Mouse (Mus musculus): ENCODE data around the gene Lonp2. TPM values are rescaled to one million over a fixed set of nuclear protein-coding genes. Genes with fewer than 3 reads are reported as not detected.

The Lonp2 gene
- polyA plus RNA-seq (2012), result 41.0 and 63.3 TPM in 2 replicates

GRCm38 (mm10) chr8:86623911-86624731 lies at the start of gene Lonp2:
Gene Lonp2 (plus strand): TSS chr8:86624043.
- no peak for TF ChIP-seq GATA1 (IDR thresholded peaks at IDR 0.05; ENCODE audit: low read length)

DNA sequence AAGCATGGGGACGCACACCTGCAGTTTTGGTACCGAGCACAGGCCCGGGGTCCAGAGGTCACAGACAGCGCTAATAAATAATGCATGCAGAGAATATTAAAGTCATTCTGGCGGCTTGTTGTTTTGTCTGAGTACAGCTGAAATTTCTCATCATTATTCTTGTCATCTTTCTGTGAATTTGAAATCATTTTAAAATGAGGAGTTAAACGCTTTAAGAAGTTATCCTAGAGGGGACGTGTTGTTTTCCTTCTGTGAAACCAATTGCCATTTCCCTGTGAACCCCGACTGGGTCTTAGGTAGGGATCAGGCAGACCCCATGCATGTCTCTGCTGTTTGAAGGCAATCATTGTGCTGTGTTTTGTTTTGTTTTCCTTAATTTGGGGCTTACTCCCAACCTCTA lies 46.3 kb upstream of the Lonp2 start:
- no peak for TF ChIP-seq GATA1 (IDR thresholded peaks at IDR 0.05; ENCODE audit: low read length)

GRCm38 (mm10) chr8:86578076-86578475 lies 45.8 kb upstream of the Lonp2 start:
- TF ChIP-seq GATA1 (IDR thresholded peaks at IDR 0.05; ENCODE audit: low read length), result no peak

DNA sequence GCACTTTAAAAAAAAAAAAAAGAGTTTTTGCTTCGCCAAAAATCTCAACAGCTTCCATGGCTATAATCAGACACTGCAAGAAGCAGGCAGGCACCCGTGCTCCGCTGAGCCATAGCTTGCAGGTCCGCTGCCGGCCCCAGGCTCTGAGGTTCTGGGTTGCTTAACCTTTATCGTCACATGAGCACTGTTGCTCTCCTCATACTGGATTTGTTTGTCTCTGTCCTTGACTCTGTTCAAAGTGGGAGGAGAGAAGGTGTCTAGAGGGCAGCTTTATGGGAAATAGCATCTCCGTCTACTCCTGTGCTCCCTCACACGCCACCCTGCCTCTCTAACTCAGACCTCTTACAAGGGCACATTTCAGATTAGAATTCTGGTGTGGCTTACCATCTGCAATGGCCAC lies 45.1 kb upstream of the Lonp2 start:
- no peak for TF ChIP-seq GATA1 (IDR thresholded peaks at IDR 0.05; ENCODE audit: low read length)

DNA sequence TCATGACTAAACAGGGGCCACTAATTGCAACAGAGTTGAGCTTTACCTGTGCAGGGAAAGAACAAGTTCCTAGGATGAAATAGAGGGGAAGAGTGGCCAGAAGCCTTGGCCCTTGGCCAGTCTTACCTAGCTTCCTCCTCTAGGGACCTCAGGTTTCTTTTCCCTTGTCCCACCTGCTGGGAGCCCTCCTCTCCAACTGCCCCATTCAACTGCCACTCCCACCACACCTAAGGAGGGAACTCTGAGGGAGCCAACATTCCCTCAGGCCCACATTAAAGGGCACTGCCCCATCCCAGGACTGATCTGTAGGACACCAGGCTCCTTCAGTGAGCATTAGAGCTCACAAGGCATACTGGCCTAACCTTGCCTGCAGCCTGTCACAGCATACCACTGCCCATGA lies 43.4 kb upstream of the Lonp2 start, which contains the start of gene Abcc12:
Gene Abcc12 (minus strand): TSS at position 229 of the 400 bp plus-strand sequence.
- TF ChIP-seq GATA1 (IDR thresholded peaks at IDR 0.05; ENCODE audit: low read length), result no peak

DNA sequence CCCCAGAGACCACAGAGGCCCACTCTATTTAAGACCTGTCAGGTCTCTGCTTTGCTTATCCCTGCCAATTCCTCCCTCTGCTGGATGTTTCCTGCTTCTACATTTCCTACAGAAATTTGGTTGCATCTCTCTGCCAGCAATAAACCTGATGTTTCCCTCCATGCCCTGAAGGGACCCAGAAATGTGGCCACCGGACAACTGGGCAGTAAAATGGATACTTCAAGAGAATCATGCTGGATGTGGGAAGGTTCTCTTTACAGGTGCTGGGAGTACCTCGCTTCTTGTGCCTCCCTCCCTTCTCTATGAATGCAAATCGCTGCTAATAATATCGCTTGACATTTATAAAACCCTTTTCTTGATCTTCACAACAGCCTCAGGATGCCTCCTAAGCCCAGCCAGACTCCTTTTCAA lies 41.9 kb upstream of the Lonp2 start:
- no peak for TF ChIP-seq GATA1 (IDR thresholded peaks at IDR 0.05; ENCODE audit: low read length)

GRCm38 (mm10) chr8:86585118-86585517 lies 38.7 kb upstream of the Lonp2 start:
- TF ChIP-seq GATA1 (IDR thresholded peaks at IDR 0.05; ENCODE audit: low read length), result no peak

DNA sequence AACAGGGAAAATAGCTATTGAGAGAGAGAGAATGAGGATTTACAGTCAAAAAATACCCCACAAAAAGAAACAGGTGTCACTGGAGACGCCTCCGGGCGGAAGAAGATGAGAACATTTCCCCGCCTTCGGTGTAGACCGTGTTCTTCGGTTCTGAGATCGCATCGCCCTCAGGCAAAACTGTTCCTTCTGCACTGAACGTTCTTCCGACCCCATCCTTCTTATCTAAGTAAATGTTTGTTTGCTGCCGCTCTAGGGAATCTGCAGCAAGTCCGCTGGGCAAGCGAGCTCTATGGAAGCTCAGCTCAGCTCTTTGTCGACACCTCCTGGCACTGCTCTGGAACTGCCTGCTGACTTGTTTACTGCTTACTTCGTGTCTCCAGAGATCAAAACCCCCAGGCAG lies 38.3 kb upstream of the Lonp2 start:
- no peak for TF ChIP-seq GATA1 (IDR thresholded peaks at IDR 0.05; ENCODE audit: low read length)

- no peak for TF ChIP-seq GATA1 (IDR thresholded peaks at IDR 0.05; ENCODE audit: low read length)
Measured at GRCm38 (mm10) chr8:86586058-86586457, 37.8 kb upstream of the Lonp2 start.

GRCm38 (mm10) chr8:86586642-86587041 lies 37.2 kb upstream of the Lonp2 start:
- TF ChIP-seq GATA1 (IDR thresholded peaks at IDR 0.05; ENCODE audit: low read length), result no peak

DNA sequence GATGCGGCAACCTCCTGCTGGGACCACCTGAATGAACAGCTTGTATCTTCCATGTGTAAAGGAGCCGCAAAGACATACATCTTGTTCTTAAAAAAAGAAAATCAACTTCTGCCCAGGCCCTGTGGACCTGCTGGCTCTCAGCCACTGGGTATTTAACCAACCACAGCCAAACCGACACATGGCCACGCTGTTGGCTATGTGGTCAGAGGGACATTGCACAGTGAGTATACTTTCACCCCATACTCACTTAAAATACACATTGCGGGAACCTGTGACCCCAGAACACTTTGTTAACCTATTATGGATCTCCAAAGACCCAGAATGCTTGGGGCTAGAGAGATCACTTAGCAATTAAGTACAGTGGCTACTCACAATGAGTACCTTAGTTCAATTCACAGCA lies 35.5 kb upstream of the Lonp2 start:
- no peak for TF ChIP-seq GATA1 (IDR thresholded peaks at IDR 0.05; ENCODE audit: low read length)

GRCm38 (mm10) chr8:86593099-86593498 lies 30.7 kb upstream of the Lonp2 start:
- no peak for TF ChIP-seq GATA1 (IDR thresholded peaks at IDR 0.05; ENCODE audit: low read length)

GRCm38 (mm10) chr8:86594159-86594796 lies 29.6 kb upstream of the Lonp2 start:
- no peak for TF ChIP-seq GATA1 (IDR thresholded peaks at IDR 0.05; ENCODE audit: low read length)

- TF ChIP-seq GATA1 (IDR thresholded peaks at IDR 0.05; ENCODE audit: low read length), result no peak
Measured at GRCm38 (mm10) chr8:86595671-86596070, 28.2 kb upstream of the Lonp2 start.

GRCm38 (mm10) chr8:86597681-86598080 lies 26.2 kb upstream of the Lonp2 start:
- no peak for TF ChIP-seq GATA1 (IDR thresholded peaks at IDR 0.05; ENCODE audit: low read length)

GRCm38 (mm10) chr8:86599299-86599698 lies 24.5 kb upstream of the Lonp2 start:
- no peak for TF ChIP-seq GATA1 (IDR thresholded peaks at IDR 0.05; ENCODE audit: low read length)

DNA sequence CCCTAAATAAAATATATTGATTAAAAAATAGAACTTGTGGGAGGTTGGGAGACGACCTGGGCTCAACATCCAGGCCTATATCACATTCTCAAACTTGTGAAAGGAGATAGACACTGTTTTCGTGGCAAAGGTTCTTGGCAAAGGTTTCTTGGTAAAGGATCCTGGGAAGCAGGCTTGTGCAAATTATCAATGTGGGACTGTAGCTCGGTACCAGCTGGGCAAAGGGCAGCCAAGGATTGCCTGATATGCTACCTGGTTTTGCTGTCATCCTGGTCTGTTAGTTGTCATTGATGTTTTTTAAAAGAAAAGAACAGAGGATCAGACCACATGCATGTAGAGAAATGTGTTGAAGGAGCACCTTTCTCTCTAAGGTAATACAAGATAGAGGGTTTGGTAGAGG lies 23.5 kb upstream of the Lonp2 start:
- TF ChIP-seq GATA1 (IDR thresholded peaks at IDR 0.05; ENCODE audit: low read length), result no peak

Measured in G1E-ER4 (cell line).